Mouse (Mus musculus) right cerebral cortex, postnatal 10 days (tissue): ENCODE data around the gene Prkn.
"Not testable (repeated sequence)": the region's sequence is repeated elsewhere in the genome, so short reads cannot be mapped to it uniquely, and the experiment has no call there.

Experiments
- DNase-seq, 2 experiments: peaks; one replicate each; pipeline ENCODE4 v3.0.0; 2021; ENCODE audit warnings: low spot score in 2 of 2

Prkn gene

DNA sequence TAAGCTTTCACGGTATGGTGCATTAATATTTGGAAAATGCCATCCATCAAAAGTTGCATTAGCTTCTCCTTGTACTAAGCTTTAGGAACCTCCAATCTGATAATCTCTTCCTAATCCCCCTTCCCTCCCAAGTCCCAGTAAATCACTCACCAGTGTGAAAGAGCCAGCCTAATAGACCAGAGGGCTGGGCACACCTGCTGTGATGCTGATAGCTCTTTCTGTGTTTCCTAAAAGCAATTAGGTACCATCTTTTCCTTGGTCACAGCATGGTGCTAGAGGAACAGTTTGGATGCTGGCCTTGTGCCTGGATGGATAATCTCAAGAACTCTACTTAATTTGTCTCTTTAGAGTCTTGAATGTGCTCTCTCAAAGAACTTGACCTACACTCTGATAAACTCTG is 287.0 kb downstream of the Prkn start:
- DNase-seq, result no peak

DNA sequence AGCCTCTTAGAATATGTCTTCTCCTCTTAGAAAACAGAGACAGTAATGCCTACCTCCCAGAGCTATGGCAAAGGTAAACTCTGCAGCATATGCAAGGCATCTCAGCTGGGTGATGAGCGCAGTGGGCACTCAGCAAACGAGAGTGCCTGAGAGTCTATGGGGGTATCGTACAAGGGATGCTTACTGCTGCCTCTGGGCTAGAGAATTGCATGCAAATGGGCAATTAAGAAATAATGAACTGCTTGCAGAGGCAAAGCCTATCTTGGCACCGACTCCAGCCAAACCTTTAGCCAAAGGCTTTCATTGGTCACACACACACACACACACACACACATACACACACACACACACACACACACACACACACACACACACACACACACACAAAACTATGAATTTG is 290.7 kb downstream of the Prkn start:
- DNase-seq, result peak; percentile 51 to 65

- peak; percentile 72 to 80 for DNase-seq
Measured at GRCm38 (mm10) chr17:11142321-11142720, 302.1 kb downstream of the Prkn start.

GRCm38 (mm10) chr17:11156119-11156518 is 315.9 kb downstream of the Prkn start:
- DNase-seq, result no peak

GRCm38 (mm10) chr17:11157536-11157935 is 317.4 kb downstream of the Prkn start:
- DNase-seq, result peak; percentile 77 to 86

GRCm38 (mm10) chr17:11161436-11161835 is 321.3 kb downstream of the Prkn start:
- no peak for DNase-seq

GRCm38 (mm10) chr17:11162770-11163169 is 322.6 kb downstream of the Prkn start:
- DNase-seq, result peak in 1 of 2 experiments; percentile 35

DNA sequence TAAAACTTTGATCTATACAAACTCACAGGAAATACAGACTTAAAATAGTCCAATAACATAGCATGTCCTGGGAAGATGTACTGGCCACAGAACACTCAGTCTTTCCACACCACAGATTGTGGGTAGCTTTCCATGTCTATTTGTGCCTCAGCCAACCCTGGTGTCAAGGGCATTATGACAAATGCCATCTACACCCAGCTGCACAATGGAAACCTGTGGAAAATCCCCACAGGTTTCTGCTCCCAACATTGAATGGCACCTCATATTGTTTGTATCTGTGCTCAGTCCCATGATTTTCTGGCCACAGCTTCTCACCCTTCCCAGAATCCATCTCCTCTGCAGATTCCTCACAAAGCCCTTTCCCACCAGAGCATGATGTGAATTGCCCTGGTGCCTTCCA is 347.2 kb downstream of the Prkn start:
- no peak for DNase-seq

DNA sequence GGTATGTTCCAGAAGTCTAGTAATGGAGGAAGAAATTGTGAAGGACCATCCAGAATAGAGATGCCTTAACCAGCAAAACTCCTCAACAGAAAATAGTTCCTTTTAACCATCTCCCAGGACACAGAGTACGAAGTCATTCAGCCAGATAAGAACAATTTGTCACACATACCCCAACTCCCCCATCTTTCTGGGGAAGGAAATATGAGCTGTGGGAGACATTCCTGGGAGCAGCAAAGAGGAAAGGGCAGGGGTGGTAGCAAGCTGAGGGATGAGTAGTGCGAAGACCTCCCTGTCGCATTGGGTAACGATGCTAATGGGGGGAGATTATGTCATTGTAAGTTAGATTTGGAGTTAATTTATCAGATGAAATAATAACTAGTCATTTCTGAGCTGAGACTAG is 348.3 kb downstream of the Prkn start:
- DNase-seq, result no peak

- no peak for DNase-seq
Measured at GRCm38 (mm10) chr17:11190306-11190705, 350.1 kb downstream of the Prkn start.

- DNase-seq, result no peak
Measured at GRCm38 (mm10) chr17:11198134-11198533, 357.9 kb downstream of the Prkn start.

GRCm38 (mm10) chr17:11209063-11209462 is 368.9 kb downstream of the Prkn start:
- not testable (repeated sequence) for DNase-seq

DNA sequence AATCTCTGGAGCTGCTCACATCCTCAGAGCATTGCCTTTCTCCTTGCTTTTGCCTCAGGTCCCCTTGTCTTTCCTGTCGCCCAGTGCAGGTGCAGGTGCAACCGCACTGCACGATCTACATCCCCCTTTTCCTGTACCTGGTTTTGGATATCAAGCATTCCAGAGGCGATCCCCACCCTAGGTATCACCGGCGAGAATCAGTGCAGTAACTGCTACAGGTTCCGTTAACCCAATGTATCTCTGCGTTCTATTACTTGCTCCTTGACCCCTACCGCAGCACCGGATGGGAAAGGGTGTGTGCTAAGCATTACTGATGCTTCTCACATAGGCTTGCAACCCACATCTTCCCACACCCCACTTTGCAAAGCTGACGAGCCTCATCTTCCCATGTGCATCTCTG is 370.8 kb downstream of the Prkn start:
- DNase-seq, result no peak

- no peak for DNase-seq
Measured at GRCm38 (mm10) chr17:11211591-11211990, 371.4 kb downstream of the Prkn start.

DNA sequence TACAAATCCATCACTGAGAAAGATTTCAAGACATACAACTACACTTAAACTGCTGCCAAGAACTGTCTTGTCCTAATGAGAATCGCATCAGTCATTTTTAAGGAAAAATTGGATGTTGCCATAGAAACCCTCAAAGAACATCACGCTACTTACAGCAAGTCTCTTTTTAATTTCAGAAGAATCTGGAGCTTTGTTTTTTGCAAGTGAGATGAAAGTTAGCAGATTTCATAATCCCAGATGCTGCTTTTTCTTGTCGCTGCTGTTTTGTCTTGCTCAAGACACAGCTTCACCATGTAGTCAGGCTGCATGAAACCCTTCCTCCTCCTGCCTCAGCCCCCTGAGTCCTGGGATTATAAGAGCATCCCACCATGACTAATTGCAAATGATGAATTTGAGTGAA is 373.5 kb downstream of the Prkn start:
- DNase-seq, result no peak

DNA sequence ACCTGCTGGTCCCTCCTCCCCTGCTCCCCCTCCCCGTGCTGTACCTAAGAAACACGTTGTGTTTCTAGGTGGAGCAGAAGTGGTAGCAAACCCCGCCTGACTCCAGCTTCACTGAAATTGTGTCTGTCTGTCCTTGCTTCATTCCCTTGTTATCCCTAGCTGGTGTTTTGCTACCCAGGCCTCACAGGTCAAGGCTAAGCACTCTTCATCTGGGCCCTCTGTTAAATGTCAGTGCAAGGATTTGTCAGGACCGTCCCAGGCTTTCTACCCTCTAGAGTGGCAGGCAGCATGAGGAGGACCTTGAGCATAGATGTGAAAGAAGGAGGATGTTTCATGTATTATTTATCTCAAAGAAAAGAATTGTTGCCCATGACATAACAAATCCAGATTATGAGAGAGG is 388.8 kb downstream of the Prkn start:
- no peak for DNase-seq

GRCm38 (mm10) chr17:11229426-11229825 is 389.2 kb downstream of the Prkn start:
- no peak for DNase-seq

DNA sequence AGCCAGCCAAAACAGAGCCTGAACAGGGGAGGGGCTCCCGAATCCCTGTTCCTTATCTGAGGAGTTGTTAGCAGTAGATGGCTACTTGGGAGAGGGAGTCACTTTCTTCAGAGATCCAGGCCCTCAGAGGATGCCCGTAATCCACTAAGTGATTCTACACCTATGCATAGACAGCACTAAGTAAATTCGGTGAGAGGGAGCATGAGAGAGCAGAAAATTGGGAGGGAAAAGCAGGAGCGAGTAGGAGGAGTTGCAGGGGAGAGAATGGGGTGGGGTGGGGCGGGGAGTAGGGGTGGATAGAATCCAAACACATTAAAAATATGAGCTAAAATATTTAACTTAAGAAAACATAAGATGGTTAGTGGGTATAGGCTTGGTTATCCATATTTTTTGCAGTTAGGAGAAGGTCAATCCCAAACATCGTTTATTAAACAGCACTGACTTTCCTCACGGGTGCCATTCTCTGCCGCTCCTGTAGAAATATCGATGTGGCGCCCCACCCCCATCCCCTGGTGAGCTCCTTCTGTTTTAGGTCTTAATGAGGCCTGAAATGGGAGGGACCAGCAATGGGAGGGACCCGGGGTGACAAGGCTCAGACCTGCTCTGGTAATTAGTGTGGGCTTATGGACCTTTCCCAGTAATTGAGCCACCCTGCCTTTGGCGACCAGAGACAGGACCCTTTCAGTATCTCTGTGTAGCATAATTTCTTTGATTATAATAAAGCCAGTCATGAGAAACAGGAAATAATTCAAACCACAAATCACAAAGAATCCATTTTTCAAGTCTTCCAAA is 390.6 kb downstream of the Prkn start:
- DNase-seq, result no peak

GRCm38 (mm10) chr17:11235273-11235672 is 395.1 kb downstream of the Prkn start:
- no peak for DNase-seq

DNA sequence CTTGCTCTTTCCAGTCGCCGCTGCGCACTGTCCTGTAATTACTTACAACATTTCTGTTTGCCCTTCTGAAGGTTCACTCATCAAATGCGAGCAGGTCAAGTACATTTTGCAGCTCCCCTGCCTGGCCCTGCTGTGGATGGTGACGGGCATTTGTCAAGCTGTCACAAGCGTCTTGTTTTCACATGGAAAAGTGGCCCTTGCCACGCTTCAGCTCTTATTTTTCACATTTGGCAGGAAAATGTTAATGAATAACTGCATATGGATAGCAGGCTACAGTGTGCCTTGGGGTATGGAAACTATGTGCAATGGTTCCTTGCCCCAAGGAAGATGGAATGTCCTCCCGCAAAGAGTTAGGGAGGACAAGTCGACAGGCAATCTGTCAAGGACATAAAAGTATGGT is 404.9 kb downstream of the Prkn start:
- no peak for DNase-seq

DNA sequence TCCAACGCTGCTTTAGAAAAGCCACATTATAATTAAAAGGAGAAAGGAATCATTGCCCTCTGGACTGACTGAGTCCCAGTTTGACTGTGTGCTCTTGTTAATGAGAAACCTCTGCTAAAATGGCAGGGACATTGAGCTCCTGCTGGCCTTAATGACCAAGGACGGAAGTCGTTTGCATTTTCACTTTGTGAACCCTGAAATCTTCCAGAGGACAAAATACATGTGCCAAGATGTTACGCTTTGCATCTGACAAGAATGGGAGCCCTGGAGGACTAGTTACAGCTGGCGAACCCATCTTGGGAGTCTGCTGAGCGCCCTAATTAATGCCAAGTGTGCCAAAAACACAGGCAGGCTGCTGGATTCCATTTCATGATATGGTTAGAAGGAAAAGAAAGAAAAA is 409.0 kb downstream of the Prkn start:
- no peak for DNase-seq

DNA sequence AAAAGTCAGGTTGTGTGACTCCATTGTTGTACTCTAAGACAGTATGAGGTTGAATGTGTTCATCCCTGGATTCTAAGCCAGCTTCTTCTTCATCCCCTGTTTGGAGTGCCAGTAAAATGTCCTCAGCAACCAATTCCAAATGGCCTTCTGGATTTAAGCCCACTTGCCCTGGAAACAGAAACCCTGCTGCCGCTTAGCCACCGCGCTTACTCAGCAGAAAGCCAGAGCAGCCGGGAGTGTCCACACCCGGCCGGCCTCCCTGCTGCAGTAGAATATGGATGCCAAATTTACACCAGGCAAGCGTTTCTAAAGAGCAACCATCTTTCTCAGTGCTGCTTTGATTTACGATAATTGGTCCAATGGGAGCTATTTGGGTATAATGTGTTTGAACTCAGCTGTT is 420.5 kb downstream of the Prkn start:
- DNase-seq, result peak in 1 of 2 experiments; percentile 32

GRCm38 (mm10) chr17:11261679-11262078 is 421.5 kb downstream of the Prkn start:
- no peak for DNase-seq

DNA sequence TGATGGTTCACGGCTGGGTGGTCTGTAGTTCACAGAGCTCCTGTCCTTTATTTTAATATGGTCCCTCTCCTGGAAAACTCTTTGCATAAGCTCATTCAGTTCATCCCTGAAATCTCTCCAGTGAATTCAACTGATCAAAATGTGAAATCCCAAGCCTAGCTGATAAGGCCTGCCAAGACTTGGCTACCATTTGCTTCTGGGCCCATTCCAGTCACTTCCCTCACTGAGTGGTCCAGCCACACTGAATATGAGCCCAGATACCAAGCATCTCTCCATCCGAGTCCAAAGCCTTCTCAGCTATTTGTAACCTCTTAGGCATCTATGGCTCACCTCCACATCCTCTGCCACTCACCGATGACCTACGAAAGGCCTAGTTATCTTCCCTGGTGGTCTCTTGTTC is 427.8 kb downstream of the Prkn start:
- no peak for DNase-seq
